Mouse (Mus musculus): ENCODE measurements around the gene Uck1.
"Not testable (repeated sequence)": the region's sequence is repeated elsewhere in the genome, so short reads cannot be mapped to it uniquely, and the experiment has no call there.

The Uck1 gene

GRCm38 (mm10) chr2:32259657-32260417, at the start of gene Uck1:
Gene Uck1 (minus strand): TSS chr2:32260159.
- DNase-seq (ENCODE audit: low spot score) = peak; percentile 89

GRCm38 (mm10) chr2:32308870-32309568, 49.1 kb upstream of the Uck1 start:
- DNase-seq (ENCODE audit: low spot score) = no peak

- DNase-seq (ENCODE audit: low spot score) = peak; percentile 58
Measured at GRCm38 (mm10) chr2:32307941-32308760, 48.2 kb upstream of the Uck1 start.

- DNase-seq (ENCODE audit: low spot score) = no peak
Measured at GRCm38 (mm10) chr2:32307247-32307798, 47.4 kb upstream of the Uck1 start.

GRCm38 (mm10) chr2:32306176-32306575, 46.2 kb upstream of the Uck1 start:
- no peak for DNase-seq (ENCODE audit: low spot score)

- no peak for DNase-seq (ENCODE audit: low spot score)
Measured at GRCm38 (mm10) chr2:32305668-32306067, 45.7 kb upstream of the Uck1 start.

GRCm38 (mm10) chr2:32304145-32304832, 44.3 kb upstream of the Uck1 start:
- DNase-seq (ENCODE audit: low spot score) = peak; percentile 63

GRCm38 (mm10) chr2:32302952-32303351, 43.0 kb upstream of the Uck1 start:
- DNase-seq (ENCODE audit: low spot score) = no peak

GRCm38 (mm10) chr2:32299469-32299868, 39.5 kb upstream of the Uck1 start:
- no peak for DNase-seq (ENCODE audit: low spot score)

- DNase-seq (ENCODE audit: low spot score) = not testable (repeated sequence)
Measured at GRCm38 (mm10) chr2:32295842-32296241, 35.9 kb upstream of the Uck1 start.

- no peak for DNase-seq (ENCODE audit: low spot score)
Measured at GRCm38 (mm10) chr2:32295285-32295684, 35.3 kb upstream of the Uck1 start.

GRCm38 (mm10) chr2:32294348-32294747, 34.4 kb upstream of the Uck1 start:
- DNase-seq (ENCODE audit: low spot score) = no peak

- no peak for DNase-seq (ENCODE audit: low spot score)
Measured at GRCm38 (mm10) chr2:32289578-32289977, 29.6 kb upstream of the Uck1 start.

GRCm38 (mm10) chr2:32288371-32288931, 28.5 kb upstream of the Uck1 start:
- peak; percentile 38 for DNase-seq (ENCODE audit: low spot score)

GRCm38 (mm10) chr2:32287923-32288367, 28.0 kb upstream of the Uck1 start, which contains the start of gene Swi5:
Gene Swi5 (minus strand): TSS chr2:32288075.
- peak; percentile 99 for DNase-seq (ENCODE audit: low spot score)

GRCm38 (mm10) chr2:32287334-32287840, 27.4 kb upstream of the Uck1 start, which contains the start of gene Golga2:
Gene Golga2 (plus strand): TSS chr2:32287384.
- DNase-seq (ENCODE audit: low spot score) = no peak

GRCm38 (mm10) chr2:32283986-32284385, 24.0 kb upstream of the Uck1 start:
- no peak for DNase-seq (ENCODE audit: low spot score)

- peak; percentile 53 for DNase-seq (ENCODE audit: low spot score)
Measured at GRCm38 (mm10) chr2:32282727-32283126, 22.8 kb upstream of the Uck1 start.

GRCm38 (mm10) chr2:32282289-32282688, 22.3 kb upstream of the Uck1 start:
- no peak for DNase-seq (ENCODE audit: low spot score)

- no peak for DNase-seq (ENCODE audit: low spot score)
Measured at GRCm38 (mm10) chr2:32275823-32276222, 15.9 kb upstream of the Uck1 start.

- DNase-seq (ENCODE audit: low spot score) = no peak
Measured at GRCm38 (mm10) chr2:32260635-32261034, 676 bp upstream of the Uck1 start.
